Mouse (Mus musculus): ENCODE data around the gene Frem1.

Frem1 gene

GRCm38 (mm10) chr4:83020759-83021555 lies 31.2 kb downstream of the Frem1 start:
- no peak for DNase-seq

GRCm38 (mm10) chr4:83018111-83019105 lies 33.7 kb downstream of the Frem1 start:
- DNase-seq: no peak

- no peak for DNase-seq
These were observed 37.6 kb downstream of the Frem1 start for GRCm38 (mm10) chr4:83014538-83014937.

GRCm38 (mm10) chr4:83004086-83004485 lies 48.1 kb downstream of the Frem1 start:
- no peak for DNase-seq

- no peak for DNase-seq
These were observed 60.1 kb downstream of the Frem1 start for GRCm38 (mm10) chr4:82992042-82992441.

- no peak for DNase-seq
These were observed 61.0 kb downstream of the Frem1 start for GRCm38 (mm10) chr4:82990973-82991695.

GRCm38 (mm10) chr4:82972381-82972780 lies 79.8 kb downstream of the Frem1 start:
- DNase-seq: no peak

GRCm38 (mm10) chr4:82970901-82971648 lies 81.1 kb downstream of the Frem1 start:
- DNase-seq: no peak

- DNase-seq: no peak
These were observed 91.1 kb downstream of the Frem1 start for GRCm38 (mm10) chr4:82961024-82961423.

- no peak for DNase-seq
These were observed 94.2 kb downstream of the Frem1 start for GRCm38 (mm10) chr4:82957827-82958538.

- no peak for DNase-seq
These were observed 98.1 kb downstream of the Frem1 start for GRCm38 (mm10) chr4:82953992-82954391.

- DNase-seq: no peak
These were observed 102.6 kb downstream of the Frem1 start for GRCm38 (mm10) chr4:82949511-82949910.

GRCm38 (mm10) chr4:82946721-82947120 lies 105.4 kb downstream of the Frem1 start:
- DNase-seq: no peak

- peak in 1 of 2 experiments; percentile 43 for DNase-seq
These were observed 105.9 kb downstream of the Frem1 start for GRCm38 (mm10) chr4:82946276-82946612.

GRCm38 (mm10) chr4:82945572-82946275 lies 106.4 kb downstream of the Frem1 start:
- no peak for DNase-seq

- DNase-seq: no peak
These were observed 111.5 kb downstream of the Frem1 start for GRCm38 (mm10) chr4:82940680-82941079.

- DNase-seq: peak in 1 of 2 experiments; percentile 12
These were observed 111.9 kb downstream of the Frem1 start for GRCm38 (mm10) chr4:82940248-82940647.

GRCm38 (mm10) chr4:82934308-82934707 lies 117.8 kb downstream of the Frem1 start:
- DNase-seq: peak in 1 of 2 experiments; percentile 13

GRCm38 (mm10) chr4:82933698-82934210 lies 118.4 kb downstream of the Frem1 start:
- peak; percentile 43 to 79 for DNase-seq

GRCm38 (mm10) chr4:82930079-82930478 lies 122.1 kb downstream of the Frem1 start:
- no peak for DNase-seq

- DNase-seq: no peak
These were observed 130.2 kb downstream of the Frem1 start for GRCm38 (mm10) chr4:82921962-82922361.
